Mouse (Mus musculus): ENCODE measurements around the gene Ano6. TPM values are rescaled to one million over a fixed set of nuclear protein-coding genes. Genes with fewer than 3 reads are reported as not detected.

The Ano6 gene
- polyA plus RNA-seq, 1 experiment from 2014 or later: 28.3 TPM

Small RNA genes within 50 kb of the gene (microRNA-seq; reads per million reads assigned to microRNA genes)
- gene Gm25070 (ENCODE audit: borderline number of aligned reads): not detected

Other genes with a start within 250 kb of the Ano6 start
- not detected in 2 replicates for gene Dbx2, start 134.9 kb upstream of the Ano6 start, polyA plus RNA-seq (2014; fragmentation: Nextera tagmentation; extraction: Ambion mirVana)